22 mouse cellular contexts compared by ENCODE assay signal in the genomic region with DNA sequence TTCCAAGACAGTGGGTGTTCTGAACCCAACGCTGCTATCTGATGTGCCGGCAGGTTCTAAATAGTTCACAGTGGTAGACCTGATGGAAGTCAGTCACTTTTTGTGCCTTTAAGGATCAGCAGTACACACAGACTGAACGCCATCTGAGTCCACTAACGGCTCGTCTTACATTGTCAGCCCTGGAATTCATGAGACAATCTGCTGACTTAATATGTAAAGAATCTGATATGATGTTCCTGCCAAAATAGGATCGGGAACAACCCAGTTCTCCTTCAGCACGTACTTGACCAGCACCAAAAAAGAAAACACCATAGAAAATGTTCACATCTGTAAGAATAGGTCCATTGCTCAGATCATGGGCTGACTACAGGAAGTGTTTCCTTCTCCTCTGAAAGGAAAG. TPM values are rescaled to one million over a fixed set of nuclear protein-coding genes. Genes with fewer than 3 reads are reported as not detected.
DNase-seq lines count a peak whose midpoint lies in the region; ATAC-seq and TF ChIP-seq lines count a peak whose summit lies in the region.
"Had no signal": no experiment of that assay in that cellular context is flagged by ENCODE, and none has a peak within 500 bp of the region (broad histone marks: within the 10 kb centered on the region; RNA-seq: fewer than 3 reads in every experiment).

No protein-coding gene starts in this region.

- TF ChIP-seq CTCF in heart, postnatal 0 days (IDR thresholded peaks at IDR 0.05; ENCODE audit: low read depth) = no peak
- TF ChIP-seq CTCF in lung, postnatal 0 days (IDR thresholded peaks at IDR 0.05) = no peak

- no peak overlapping the region for H3K4me3 ChIP-seq in heart, postnatal 0 days (ENCODE audit: low read depth, low read length)
- H3K4me3 ChIP-seq in lung, postnatal 0 days (ENCODE audit: low read depth, low read length) = no peak overlapping the region
- H3K4me3 ChIP-seq: embryonic facial prominence, embryonic 12.5 days; forebrain, embryonic 13.5 days; heart, embryonic 15.5 days; hindbrain, embryonic 10.5 days; limb, embryonic 12.5 days; midbrain, embryonic 12.5 days had no signal

- 32% methylated on average over 7 of the region's 7 CpGs for WGBS in heart, postnatal 0 days
- WGBS in lung, postnatal 0 days = 55% methylated on average over 7 of the region's 7 CpGs

- 0 out of 2 replicates have a peak overlapping the region, but pooled peaks have one; percentile 15 for H3K27ac ChIP-seq in heart, postnatal 0 days (ENCODE audit: low read depth)
- no peak overlapping the region; the same call in 1 of the 2 replicates for H3K27ac ChIP-seq in lung, postnatal 0 days (ENCODE audit: low read length)
- H3K27ac ChIP-seq: embryonic facial prominence, embryonic 12.5 days; forebrain, embryonic 13.5 days; heart, embryonic 15.5 days; hindbrain, embryonic 10.5 days; hindbrain, postnatal 0 days; limb, embryonic 12.5 days; liver, embryonic 14.5 days; midbrain, embryonic 12.5 days had no signal

- H3K36me3 ChIP-seq in heart, postnatal 0 days (replicated peaks; ENCODE audit: control insufficient read depth, insufficient read depth, low read length) = no peaks in the 10 kb centered on the region
- no peaks in the 10 kb centered on the region for H3K36me3 ChIP-seq in lung, postnatal 0 days (ENCODE audit: insufficient read depth, low read length)
- H3K36me3 ChIP-seq: embryonic facial prominence, embryonic 12.5 days; heart, embryonic 15.5 days; hindbrain, embryonic 10.5 days; midbrain, embryonic 12.5 days had no signal

- no peak overlapping the region for H3K9ac ChIP-seq in heart, postnatal 0 days (replicated peaks; ENCODE audit: low read depth, low read length)
- no peak overlapping the region for H3K9ac ChIP-seq in lung, postnatal 0 days (replicated peaks; ENCODE audit: low read depth)
- H3K9ac ChIP-seq: embryonic facial prominence, embryonic 12.5 days; forebrain, embryonic 13.5 days; heart, embryonic 15.5 days; limb, embryonic 12.5 days; liver, embryonic 14.5 days; midbrain, embryonic 12.5 days had no signal

- no peak for TF ChIP-seq EP300 in heart, postnatal 0 days (IDR thresholded peaks at IDR 0.05; ENCODE audit: low read depth)
- TF ChIP-seq EP300 in lung, postnatal 0 days (IDR thresholded peaks at IDR 0.05) = no peak

- H3K27me3 ChIP-seq in heart, postnatal 0 days (ENCODE audit: control insufficient read depth, insufficient read depth, low read length) = no peaks in the 10 kb centered on the region
- H3K27me3 ChIP-seq in lung, postnatal 0 days (replicated peaks; ENCODE audit: insufficient read depth, low read length) = no peaks in the 10 kb centered on the region
- H3K27me3 ChIP-seq: embryonic facial prominence, embryonic 12.5 days; forebrain, embryonic 13.5 days; heart, embryonic 15.5 days; limb, embryonic 12.5 days; midbrain, embryonic 12.5 days had no signal

- no peak for DNase-seq in heart, postnatal 0 days (ENCODE audit: low spot score)
- DNase-seq in heart, postnatal 25 days (ENCODE audit: low spot score) = no peak
- DNase-seq in lung, postnatal 0 days (ENCODE audit: low spot score) = peak; percentile 68
- DNase-seq in lung, postnatal 4 days = no peak
- DNase-seq in Muller cell, postnatal 12 days (ENCODE audit: inconsistent ontology term) = peak; percentile 72
- DNase-seq in skeletal muscle tissue, adult 2 months (ENCODE audit: low read depth, low spot score) = peak; percentile 54
- DNase-seq in T-cell, adult 2 months (ENCODE audit: low spot score) = no peak
- DNase-seq: adrenal gland, adult 8-10 months; cerebellum, adult 11-12 months; cerebellum, postnatal 10 days; gastrocnemius, postnatal 25 days; kidney, adult 11 months; lung, postnatal 10 days had no signal

- H3K4me1 ChIP-seq in heart, postnatal 0 days (ENCODE audit: control insufficient read depth, insufficient read depth) = 0 out of 2 replicates have a peak, but pooled peaks cover 9% of the 10 kb centered on the region
- no peaks in the 10 kb centered on the region for H3K4me1 ChIP-seq in lung, postnatal 0 days (ENCODE audit: insufficient read depth, low read depth, low read length)

- no peaks in the 10 kb centered on the region for H3K9me3 ChIP-seq in heart, postnatal 0 days (replicated peaks; ENCODE audit: control insufficient read depth, low read length)
- no peaks in the 10 kb centered on the region for H3K9me3 ChIP-seq in lung, postnatal 0 days (ENCODE audit: low read length)
- H3K9me3 ChIP-seq: embryonic facial prominence, embryonic 12.5 days; forebrain, embryonic 13.5 days; heart, embryonic 15.5 days; hindbrain, embryonic 10.5 days; limb, embryonic 12.5 days; midbrain, embryonic 12.5 days had no signal

- no peak overlapping the region; the same call in 1 of the 2 replicates for H3K4me2 ChIP-seq in heart, postnatal 0 days (ENCODE audit: low read depth, low read length)
- no peak overlapping the region for H3K4me2 ChIP-seq in lung, postnatal 0 days (replicated peaks; ENCODE audit: low read depth, low read length)
- H3K4me2 ChIP-seq: embryonic facial prominence, embryonic 12.5 days; forebrain, embryonic 13.5 days; heart, embryonic 15.5 days; limb, embryonic 12.5 days; midbrain, embryonic 12.5 days had no signal

- no peak for ATAC-seq in heart, postnatal 0 days (ENCODE audit: insufficient read depth, low read depth)
- ATAC-seq in lung, postnatal 0 days = peak; percentile 55
- ATAC-seq: activated CD4-positive, CD25-positive, alpha-beta regulatory T cell, adult 4 months; forebrain, embryonic 13.5 days; hindbrain, postnatal 0 days had no signal

- intact Hi-C loops in heart, postnatal 25 days (cut with DNase I) = no loop called here

RNA-seq across cellular contexts. Expression of gene Akap7, which starts 32.2 kb away (rescaled TPM):
- 32.4 and 77.9 TPM in 2 replicates for total RNA-seq in heart, postnatal 0 days (2014; rRNA removed; ENCODE audit: low replicate concordance)
- 46.3 and 47.6 TPM in 2 replicates for polyA plus RNA-seq in heart, postnatal 0 days (2015; fragmentation: Nextera tagmentation; extraction: Ambion mirVana)
- 10 to 100 TPM; 52.6 to 58.2 TPM for total RNA-seq in heart, postnatal 25 days (2021)
- 46.3 and 52.1 TPM in 2 replicates for polyA plus RNA-seq in lung, postnatal 0 days (2015; fragmentation: Nextera tagmentation; extraction: Ambion mirVana)

Comparison
In these comparisons a context has a peak if more than half of its experiments do, and no peak if none do; other contexts are left out.
1. DNase-seq: peak in lung, postnatal 0 days (single experiment), Muller cell, postnatal 12 days (single experiment) and skeletal muscle tissue, adult 2 months (single experiment); none in heart, postnatal 0 days (single experiment), heart, postnatal 25 days (single experiment), lung, postnatal 4 days (0 of 2) and T-cell, adult 2 months (single experiment).